Mouse (Mus musculus) bone marrow macrophage, adult 2 months (primary cell): ENCODE measurements around the gene Sprn. TPM values are rescaled to one million over a fixed set of nuclear protein-coding genes. Genes with fewer than 3 reads are reported as not detected.

ENCODE experiments used
- H3K27ac ChIP-seq: 2 replicates; pipeline ENCODE4 v1.5.1; 2012; ENCODE audit warnings: low read depth, low read length; ENCODE audit not compliant: insufficient read depth
- H3K4me1 ChIP-seq: 2 replicates; pipeline ENCODE4 v1.6.1; 2012; ENCODE audit warnings: low read length; ENCODE audit not compliant: control insufficient read depth, insufficient read depth
- H3K4me3 ChIP-seq: 2 replicates; pipeline ENCODE4 v1.5.1; 2012; ENCODE audit warnings: mild to moderate bottlenecking, low read length, moderate library complexity; ENCODE audit not compliant: insufficient read depth
- CTCF ChIP-seq: IDR thresholded peaks from 2 replicates; pipeline ENCODE4 v1.5.1; 2012; ENCODE audit warnings: low read depth, mild to moderate bottlenecking, low read length, moderate library complexity
- POLR2A ChIP-seq: IDR thresholded peaks from 2 replicates; pipeline ENCODE4 v1.6.1; 2012; ENCODE audit warnings: mild to moderate bottlenecking, low read depth, low read length, borderline replicate concordance
- polyA plus RNA-seq: library from polyadenylated mRNA; stranded (reverse); fragments of >200 nt; gene quantifications from 2 replicates; pipeline ENCODE4 v1.2.4, GENCODE M21; 2012; ENCODE audit not compliant: missing spikeins, insufficient read depth, insufficient read length

Gene Sprn
- polyA plus RNA-seq, 1 experiment, result not detected

- TF ChIP-seq POLR2A, result no peak
- no peaks in the 10 kb centered on the region for H3K4me1 ChIP-seq
- no peak overlapping the region for H3K4me3 ChIP-seq
- no peak overlapping the region for H3K27ac ChIP-seq
Observed at GRCm38 (mm10) chr7:140186646-140187620, 32.3 kb upstream of the Sprn start.

- TF ChIP-seq CTCF, result no peak
- TF ChIP-seq POLR2A, result no peak
- no peaks in the 10 kb centered on the region for H3K4me1 ChIP-seq
- H3K4me3 ChIP-seq, result no peak overlapping the region
- no peak overlapping the region for H3K27ac ChIP-seq
Observed at GRCm38 (mm10) chr7:140184206-140184605, 29.5 kb upstream of the Sprn start.

- TF ChIP-seq CTCF (no peak), POLR2A (no peak)
- Histone ChIP-seq H3K27ac (no peak overlapping the region), H3K4me1 (no peaks in the 10 kb centered on the region), H3K4me3 (no peak overlapping the region)
Observed at GRCm38 (mm10) chr7:140180692-140181091, 26.0 kb upstream of the Sprn start.

DNA sequence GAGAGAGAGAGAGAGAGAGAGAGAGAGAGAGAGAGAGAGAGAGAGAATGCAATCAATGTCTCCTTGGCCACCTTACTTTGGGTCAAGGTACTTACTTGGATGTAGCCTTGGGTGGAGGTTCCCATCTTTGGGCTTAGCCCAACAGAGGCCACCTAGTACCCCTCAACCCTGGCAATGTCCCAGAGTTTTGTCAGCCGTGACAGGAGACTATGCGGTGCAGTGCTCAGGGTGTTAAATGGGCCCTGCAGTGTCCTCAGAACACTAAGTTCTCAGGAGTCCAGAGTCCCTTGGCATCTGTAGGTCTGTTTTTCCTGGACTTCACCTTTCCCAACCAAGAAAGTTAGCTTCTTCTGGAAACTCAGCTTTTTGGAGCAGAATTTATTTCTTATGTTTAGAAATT, 24.5 kb upstream of the Sprn start:
- Histone ChIP-seq H3K27ac (no peak overlapping the region), H3K4me1 (no peaks in the 10 kb centered on the region), H3K4me3 (no peak overlapping the region)
- TF ChIP-seq POLR2A, result no peak
- TF ChIP-seq CTCF, result no peak

DNA sequence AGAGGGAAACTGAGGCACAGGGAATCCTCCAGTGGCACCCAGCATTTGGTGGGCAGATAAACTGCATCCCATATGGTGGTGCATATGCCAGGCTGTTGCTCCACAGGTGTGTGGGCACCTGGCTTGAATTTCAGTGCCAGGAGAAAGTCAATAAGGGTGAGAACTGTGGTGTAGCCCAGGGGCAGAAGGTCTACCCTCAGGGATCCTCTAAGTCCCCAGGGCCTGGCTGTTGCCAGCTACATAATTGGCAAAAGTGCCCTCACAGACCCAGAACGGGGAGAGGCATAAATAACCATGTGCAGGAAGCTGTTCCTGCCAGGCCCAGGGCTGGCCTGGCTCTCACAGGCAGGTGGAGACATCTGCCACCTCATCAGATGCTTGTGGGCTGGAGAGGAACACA, 18.3 kb upstream of the Sprn start, which contains the start of gene Olfr523:
Gene Olfr523, plus strand, starts transcription at position 282 of the 400 bp plus-strand sequence.
- Histone ChIP-seq H3K4me1 (no peaks in the 10 kb centered on the region), H3K27ac (no peak within 1 kb of the TSS), H3K4me3 (no peak within 1 kb of the TSS)
- TF ChIP-seq POLR2A, result no peak
- TF ChIP-seq CTCF, result no peak

GRCm38 (mm10) chr7:140170863-140171262, 16.2 kb upstream of the Sprn start:
- no peak for TF ChIP-seq POLR2A
- H3K4me1 ChIP-seq, result no peaks in the 10 kb centered on the region
- no peak overlapping the region for H3K27ac ChIP-seq
- H3K4me3 ChIP-seq, result no peak overlapping the region

GRCm38 (mm10) chr7:140169386-140169785, 14.7 kb upstream of the Sprn start:
- TF ChIP-seq CTCF (no peak), POLR2A (no peak)
- Histone ChIP-seq H3K4me1 (no peaks in the 10 kb centered on the region), H3K27ac (no peak overlapping the region), H3K4me3 (no peak overlapping the region)

GRCm38 (mm10) chr7:140167950-140168349, 13.3 kb upstream of the Sprn start:
- Histone ChIP-seq H3K27ac (no peak overlapping the region), H3K4me3 (no peak overlapping the region), H3K4me1 (no peaks in the 10 kb centered on the region)
- TF ChIP-seq POLR2A, result no peak
- no peak for TF ChIP-seq CTCF

DNA sequence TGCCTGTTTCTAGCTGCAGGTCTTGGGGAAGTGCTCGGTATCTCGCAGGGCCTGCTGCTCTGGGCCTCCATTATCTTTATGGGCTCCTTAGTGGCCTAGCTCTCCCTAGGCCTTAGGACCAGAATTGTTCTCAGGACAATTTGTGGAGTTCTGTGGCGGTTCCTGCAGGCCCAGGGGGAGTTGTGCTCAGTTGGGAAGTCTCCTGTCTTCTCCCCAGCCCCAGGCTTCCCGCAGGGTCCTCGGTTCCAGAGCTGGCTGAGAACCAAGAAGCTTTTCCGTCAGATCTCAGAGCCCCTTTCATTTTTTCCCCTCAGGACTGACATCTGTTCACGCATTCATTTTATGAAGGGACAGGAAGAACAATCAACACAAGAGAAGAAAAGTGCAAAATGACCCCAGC, 10.0 kb upstream of the Sprn start, which contains the start of gene Olfr522:
Gene Olfr522, minus strand, starts transcription at position 101 of the 400 bp plus-strand sequence.
- Histone ChIP-seq H3K4me3 (no peak within 1 kb of the TSS), H3K27ac (no peak within 1 kb of the TSS), H3K4me1 (peaks cover 4% of the 10 kb centered on the region)
- TF ChIP-seq CTCF (no peak), POLR2A (no peak)

DNA sequence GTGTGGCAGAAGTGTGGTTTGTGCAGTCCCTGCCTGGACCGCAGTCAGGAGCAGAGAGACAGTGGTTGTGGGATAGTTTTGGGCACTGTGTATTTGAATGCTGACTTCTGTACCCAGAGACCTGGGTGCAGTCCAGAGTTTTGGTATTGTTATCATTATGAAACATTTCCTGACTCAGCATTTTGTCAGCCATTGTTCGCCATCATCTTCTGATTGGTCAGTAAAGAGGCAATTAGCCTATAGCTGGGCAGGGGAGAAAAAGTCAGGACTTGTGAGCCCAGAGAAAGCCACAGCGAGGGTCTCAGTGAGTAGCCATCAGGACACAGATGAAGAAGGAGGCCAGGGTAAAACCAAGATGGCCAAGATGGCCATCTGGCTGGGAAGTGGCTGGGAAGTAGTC, 5.7 kb upstream of the Sprn start:
- TF ChIP-seq POLR2A (no peak), CTCF (no peak)
- no peak overlapping the region for H3K27ac ChIP-seq
- H3K4me3 ChIP-seq, result no peak overlapping the region
- H3K4me1 ChIP-seq, result peaks cover 4% of the 10 kb centered on the region
